Mouse (Mus musculus): Measurements from ENCODE around the gene Stk32b.

- TF ChIP-seq FLI1 (IDR thresholded peaks at IDR 0.05; ENCODE audit: low read length) (no peak), GATA1 (IDR thresholded peaks at IDR 0.05; ENCODE audit: borderline replicate concordance, low read length) (no peak)
These were observed 59.2 kb downstream of the Stk32b start for GRCm38 (mm10) chr5:37657741-37658140.
